Mouse (Mus musculus) naive thymus-derived CD4-positive, alpha-beta T cell, adult 2 months (primary cell): ENCODE measurements around the gene Zfp991.
"Not testable (repeated sequence)": the region's sequence is repeated elsewhere in the genome, so short reads cannot be mapped to it uniquely, and the experiment has no call there.

Experiments
- DNase-seq: peaks from one replicate; pipeline ENCODE4 v3.0.0-alpha.2; 2011; ENCODE audit warnings: low read depth

The Zfp991 gene

GRCm38 (mm10) chr4:147181969-147182705 is 50.3 kb downstream of the Zfp991 start:
- DNase-seq: not testable (repeated sequence)

- DNase-seq: not testable (repeated sequence)
Observed at GRCm38 (mm10) chr4:147186824-147187223, 55.0 kb downstream of the Zfp991 start.

- DNase-seq: not testable (repeated sequence)
Observed at GRCm38 (mm10) chr4:147187283-147187965, 55.6 kb downstream of the Zfp991 start.

DNA sequence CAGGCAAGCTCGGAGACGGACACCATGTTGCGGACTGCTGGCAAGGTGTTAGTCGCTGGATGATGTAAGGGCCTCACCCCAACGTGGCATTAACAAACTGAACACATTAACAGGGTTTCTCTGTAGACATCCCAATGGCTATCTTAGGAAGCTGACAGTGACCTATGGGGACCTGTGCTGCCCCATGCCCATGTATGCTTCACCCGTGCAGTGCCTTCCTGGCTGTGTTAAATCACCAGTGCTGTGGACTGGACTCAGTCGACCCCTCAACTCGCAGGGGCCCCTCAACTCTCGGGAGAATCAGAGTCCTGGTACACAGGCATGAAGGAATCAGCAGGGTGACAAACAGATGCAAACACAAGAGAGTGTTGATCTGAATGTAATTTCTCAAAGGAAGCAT is 63.3 kb downstream of the Zfp991 start:
- DNase-seq: not testable (repeated sequence)

GRCm38 (mm10) chr4:147197210-147197609 is 65.4 kb downstream of the Zfp991 start:
- DNase-seq: not testable (repeated sequence)

DNA sequence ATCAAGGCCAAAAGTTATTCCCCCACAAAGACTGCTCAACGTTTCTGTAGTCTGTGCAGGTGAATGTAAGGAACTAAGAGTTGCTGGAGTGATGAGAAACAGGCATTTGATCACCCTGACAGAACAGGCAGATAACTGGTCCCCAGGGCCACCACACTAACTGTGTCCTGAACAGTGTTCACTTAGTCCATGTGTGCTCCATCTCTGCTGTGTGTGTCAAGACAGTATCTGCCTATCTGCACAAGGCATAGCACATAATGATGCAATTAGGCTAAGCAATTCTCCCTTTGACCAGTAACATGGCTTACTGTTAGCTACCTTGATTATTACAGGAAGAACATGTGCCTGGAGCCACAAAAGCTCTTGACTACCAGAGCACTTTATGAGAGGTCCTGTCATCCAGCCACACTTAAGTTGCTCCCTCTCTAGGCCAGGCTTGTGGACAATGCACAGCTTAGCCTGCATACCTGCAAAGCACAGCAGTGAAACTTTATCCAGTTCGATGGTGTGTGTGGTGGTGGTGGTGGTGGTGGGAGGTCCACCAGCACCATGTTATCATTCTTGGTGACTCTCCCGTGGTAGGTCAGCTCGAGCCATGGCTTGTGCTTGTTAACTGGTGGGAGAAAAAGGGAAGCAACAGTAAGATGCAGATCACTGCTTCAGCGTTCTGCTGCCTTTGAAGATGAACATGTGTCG is 67.4 kb downstream of the Zfp991 start:
- not testable (repeated sequence) for DNase-seq

GRCm38 (mm10) chr4:147201920-147202660 is 70.3 kb downstream of the Zfp991 start:
- not testable (repeated sequence) for DNase-seq

DNA sequence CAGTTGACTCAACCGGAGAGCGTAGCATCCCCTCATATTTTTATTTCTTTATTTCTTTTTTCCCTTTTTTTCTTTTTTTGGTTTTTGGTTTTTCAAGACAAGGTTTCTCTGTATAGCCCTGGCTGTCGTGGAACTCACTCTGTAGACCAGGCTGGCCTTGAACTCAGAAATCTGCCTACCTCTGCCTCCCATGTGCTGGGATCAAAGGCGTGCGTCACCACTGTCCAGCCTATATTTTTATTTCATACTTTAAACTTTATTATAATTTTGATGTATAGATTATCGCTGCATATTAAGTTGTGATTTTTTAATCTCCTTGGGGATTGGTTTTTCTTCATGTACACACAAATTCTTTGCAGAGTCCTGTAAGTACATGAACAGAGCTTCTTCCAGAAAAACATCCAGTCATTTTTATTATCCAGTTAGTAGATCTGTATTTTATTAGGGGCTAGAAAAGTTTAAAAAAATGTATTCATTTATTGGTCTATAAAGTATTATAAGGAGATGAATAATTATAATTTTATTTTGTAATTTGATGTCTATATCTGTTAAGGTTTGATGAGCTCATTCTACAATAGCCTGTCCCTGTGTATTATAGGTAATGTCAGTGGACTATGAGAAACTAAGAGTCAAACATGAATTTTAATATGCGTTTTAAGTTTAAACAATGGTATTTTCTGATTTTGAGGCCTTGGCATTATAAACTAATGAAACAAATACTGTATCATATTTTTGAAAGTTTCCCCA is 80.5 kb downstream of the Zfp991 start:
- DNase-seq: not testable (repeated sequence)

- DNase-seq: not testable (repeated sequence)
Observed at GRCm38 (mm10) chr4:147214233-147214632, 82.4 kb downstream of the Zfp991 start.

DNA sequence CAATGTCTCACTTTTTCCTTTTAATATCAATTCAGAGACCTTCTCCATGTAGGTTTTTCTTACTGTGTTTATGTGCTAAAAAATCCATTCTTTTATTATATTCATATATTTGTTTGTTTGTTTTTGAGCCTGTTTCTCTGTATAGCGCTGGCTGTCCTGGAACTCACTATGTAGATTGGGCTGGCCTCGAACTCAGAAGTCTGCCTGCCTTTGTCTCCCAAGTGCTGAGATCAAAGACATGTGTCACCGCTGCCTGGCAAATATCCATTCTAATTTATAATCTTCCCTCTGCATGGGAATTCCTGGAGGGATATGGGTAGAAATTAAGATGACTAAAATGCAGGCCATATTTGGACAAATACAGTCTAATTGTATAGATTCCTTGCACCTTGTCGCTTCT is 85.8 kb downstream of the Zfp991 start:
- DNase-seq: not testable (repeated sequence)

DNA sequence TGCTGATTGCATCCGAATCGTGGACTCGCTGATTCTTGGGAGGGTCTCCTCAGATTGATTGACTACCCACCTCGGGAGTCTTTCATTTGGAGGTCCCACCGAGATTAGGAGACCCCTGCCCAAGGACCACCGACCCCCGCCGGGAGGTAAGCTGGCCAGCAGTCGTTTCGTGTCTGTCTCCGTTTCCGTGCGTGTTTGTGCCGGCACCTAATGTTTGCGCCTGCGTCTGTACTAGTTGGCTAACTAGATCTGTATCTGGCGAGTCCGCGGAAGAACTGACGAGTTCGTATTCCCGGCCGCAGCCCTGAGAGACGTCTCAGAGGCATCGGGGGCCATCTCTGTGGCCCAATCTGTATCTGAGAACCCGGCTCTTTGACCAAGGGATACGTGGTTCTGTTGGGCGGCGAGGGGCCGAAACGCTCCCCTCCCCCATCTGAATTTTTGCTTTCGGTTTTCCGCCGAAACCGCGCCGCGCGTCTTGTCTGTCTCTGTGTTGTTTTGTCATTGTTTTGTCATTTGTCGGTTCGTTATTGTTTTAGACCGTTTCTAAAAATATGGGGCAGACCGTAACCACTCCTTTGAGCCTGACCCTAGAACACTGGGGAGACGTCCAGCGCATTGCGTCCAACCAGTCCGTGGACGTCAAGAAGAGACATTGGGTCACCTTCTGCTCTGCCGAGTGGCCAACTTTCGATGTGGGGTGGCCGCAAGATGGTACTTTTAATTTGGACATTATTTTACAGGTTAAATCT is 87.7 kb downstream of the Zfp991 start:
- peak; percentile 30 for DNase-seq

GRCm38 (mm10) chr4:147220226-147220625 is 88.4 kb downstream of the Zfp991 start:
- DNase-seq: not testable (repeated sequence)

- DNase-seq: not testable (repeated sequence)
Observed at GRCm38 (mm10) chr4:147222021-147222420, 90.2 kb downstream of the Zfp991 start.

GRCm38 (mm10) chr4:147223778-147224435 is 92.1 kb downstream of the Zfp991 start:
- DNase-seq: not testable (repeated sequence)

DNA sequence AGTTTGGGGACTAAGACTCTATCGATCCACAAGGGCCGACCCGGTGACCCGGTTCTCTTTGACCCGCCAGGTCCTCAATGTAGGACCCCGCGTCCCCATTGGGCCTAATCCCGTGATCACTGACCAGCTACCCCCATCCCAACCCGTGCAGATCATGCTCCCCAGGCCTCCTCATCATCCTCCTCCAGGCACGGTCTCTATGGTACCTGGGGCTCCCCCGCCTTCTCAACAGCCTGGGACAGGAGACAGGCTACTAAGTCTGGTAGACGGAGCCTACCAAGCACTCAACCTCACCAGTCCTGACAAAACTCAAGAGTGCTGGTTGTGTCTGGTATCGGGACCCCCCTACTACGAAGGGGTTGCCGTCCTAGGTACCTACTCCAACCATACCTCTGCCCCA is 93.8 kb downstream of the Zfp991 start:
- DNase-seq: not testable (repeated sequence)

DNA sequence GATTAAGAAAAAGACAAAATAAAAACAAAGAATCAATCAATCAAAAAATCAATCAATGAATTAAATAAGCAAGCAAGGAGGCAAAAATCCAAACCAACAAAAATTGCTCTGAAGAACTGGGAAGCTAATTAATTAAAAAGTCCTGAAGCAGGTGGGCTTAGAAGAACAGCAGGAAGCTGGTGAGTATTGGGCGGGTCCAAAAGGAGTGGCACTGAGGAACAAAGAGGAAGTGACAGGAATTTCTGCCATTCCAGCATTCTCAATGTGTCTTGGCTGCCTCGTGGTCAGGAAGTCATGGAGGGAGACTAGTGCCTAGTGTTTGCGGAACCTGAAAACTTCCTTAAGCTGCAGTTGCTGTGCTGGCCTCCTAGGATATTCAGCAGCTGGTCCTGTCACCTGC is 98.2 kb downstream of the Zfp991 start:
- not testable (repeated sequence) for DNase-seq
